Mouse (Mus musculus) myocyte (in vitro differentiated cells): ENCODE data around the gene Myo1e. TPM values are rescaled to one million over a fixed set of nuclear protein-coding genes. Genes with fewer than 3 reads are reported as not detected.

ENCODE experiments used
- H3K27me3 ChIP-seq: one replicate; pipeline ENCODE4 v1.6.1; 2011; ENCODE audit not compliant: control insufficient read depth, insufficient read depth, insufficient read length
- H3K36me3 ChIP-seq: one replicate; pipeline ENCODE4 v1.6.1; 2011; ENCODE audit not compliant: control insufficient read depth, insufficient read depth
- H3K4me2 ChIP-seq: one replicate; pipeline ENCODE4 v1.6.1; 2011; ENCODE audit warnings: low read depth, control low read depth
- H3K4me3 ChIP-seq: one replicate; pipeline ENCODE4 v1.5.1; 2011; ENCODE audit warnings: mild to moderate bottlenecking, control low read depth, moderate library complexity
- H3K79me2 ChIP-seq: one replicate; pipeline ENCODE4 v1.6.1; 2011; ENCODE audit not compliant: control insufficient read depth, insufficient read depth
- H3ac ChIP-seq: one replicate; pipeline ENCODE4 v1.6.1; 2011; ENCODE audit not compliant: control insufficient read depth, insufficient read length
- CEBPB ChIP-seq: IDR thresholded peaks from 2 replicates; pipeline ENCODE4 v1.6.1; 2011; ENCODE audit warnings: mild to moderate bottlenecking, moderate library complexity; ENCODE audit not compliant: poor library complexity, insufficient read depth, severe bottlenecking
- E2F4 ChIP-seq: IDR thresholded peaks from one replicate; pipeline ENCODE4 v1.6.1; 2011; ENCODE audit warnings: mild to moderate bottlenecking, control low read depth, moderate library complexity; ENCODE audit not compliant: insufficient read depth
- MAX ChIP-seq: IDR thresholded peaks from one replicate; pipeline ENCODE4 v1.6.1; 2011; ENCODE audit warnings: low read depth, mild to moderate bottlenecking, control low read depth
- MYOD1 ChIP-seq, 3 experiments: IDR thresholded peaks; one replicate each; pipeline ENCODE4 v1.6.1; 2011; ENCODE audit warnings: control low read depth in 2 of 3, low read depth in 2 of 3, mild to moderate bottlenecking in 2 of 3, moderate library complexity in 1 of 3; ENCODE audit not compliant: insufficient read length in 2 of 3, control insufficient read depth in 1 of 3
- MYOG ChIP-seq, 3 experiments: IDR thresholded peaks; one replicate each; pipeline ENCODE4 v1.6.1; 2011; ENCODE audit warnings: control low read depth in 2 of 3, low read depth in 2 of 3, mild to moderate bottlenecking in 2 of 3; ENCODE audit not compliant: insufficient read length in 2 of 3, control insufficient read depth in 1 of 3, insufficient read depth in 1 of 3
- POLR2A ChIP-seq: IDR thresholded peaks from one replicate; pipeline ENCODE4 v1.6.1; 2011; ENCODE audit warnings: low read depth, mild to moderate bottlenecking, control low read depth, moderate library complexity; ENCODE audit not compliant: insufficient read length
- POLR2AphosphoS2 ChIP-seq: IDR thresholded peaks from one replicate; pipeline ENCODE4 v1.6.1; 2011; ENCODE audit warnings: low read depth, control low read depth; ENCODE audit not compliant: insufficient read length
- REST ChIP-seq: IDR thresholded peaks from one replicate; pipeline ENCODE4 v1.6.1; 2011; ENCODE audit warnings: mild to moderate bottlenecking, control low read depth, moderate library complexity; ENCODE audit not compliant: insufficient read depth, insufficient read length
- SRF ChIP-seq: IDR thresholded peaks from one replicate; pipeline ENCODE4 v1.6.1; 2011; ENCODE audit warnings: low read depth; ENCODE audit not compliant: control insufficient read depth, insufficient read length
- TCF12 ChIP-seq: IDR thresholded peaks from one replicate; pipeline ENCODE4 v1.6.1; 2011; ENCODE audit warnings: mild to moderate bottlenecking, control low read depth; ENCODE audit not compliant: poor library complexity, insufficient read depth, severe bottlenecking
- TCF3 ChIP-seq: IDR thresholded peaks from one replicate; pipeline ENCODE4 v1.6.1; 2011; ENCODE audit warnings: low read depth, control low read depth; ENCODE audit not compliant: insufficient read length
- USF1 ChIP-seq: IDR thresholded peaks from one replicate; pipeline ENCODE4 v1.6.1; 2011; ENCODE audit warnings: low read depth, mild to moderate bottlenecking, control low read depth, moderate library complexity
- polyA plus RNA-seq: library from polyadenylated mRNA; unstranded; fragments of >200 nt; fragmentation: generic; extraction: Trizol; gene quantifications from one replicate; pipeline ENCODE4 v1.2.1, GENCODE M21; 2012; ENCODE audit warnings: missing spikeins

Myo1e gene
- polyA plus RNA-seq, 1 experiment = 26.5 TPM

GRCm38 (mm10) chr9:70266186-70266585, 59.0 kb downstream of the Myo1e start:
- peaks cover 74% of the 10 kb centered on the region for H3K79me2 ChIP-seq
- no peak overlapping the region for H3ac ChIP-seq
- no peak overlapping the region for H3K4me3 ChIP-seq
- no peak for TF ChIP-seq MYOG (IDR thresholded peaks at IDR 0.05; ENCODE audit: control insufficient read depth in 1 of 3, insufficient read depth in 1 of 3, insufficient read length in 2 of 3, low read depth in 2 of 3)
- TF ChIP-seq CEBPB = no peak
- no peak for TF ChIP-seq REST
- TF ChIP-seq POLR2A = no peak
- TF ChIP-seq USF1 = no peak
- TF ChIP-seq TCF12 = no peak
- TF ChIP-seq TCF3 = no peak
- no peak for TF ChIP-seq MAX
- no peak for TF ChIP-seq MYOD1 (IDR thresholded peaks at IDR 0.05; ENCODE audit: control insufficient read depth in 1 of 3, insufficient read length in 2 of 3, low read depth in 2 of 3)
- no peak for TF ChIP-seq SRF
- no peak for TF ChIP-seq POLR2AphosphoS2
- no peak for TF ChIP-seq E2F4
- no peak overlapping the region for H3K4me2 ChIP-seq
- no peaks in the 10 kb centered on the region for H3K27me3 ChIP-seq
- H3K36me3 ChIP-seq = no peaks in the 10 kb centered on the region

DNA sequence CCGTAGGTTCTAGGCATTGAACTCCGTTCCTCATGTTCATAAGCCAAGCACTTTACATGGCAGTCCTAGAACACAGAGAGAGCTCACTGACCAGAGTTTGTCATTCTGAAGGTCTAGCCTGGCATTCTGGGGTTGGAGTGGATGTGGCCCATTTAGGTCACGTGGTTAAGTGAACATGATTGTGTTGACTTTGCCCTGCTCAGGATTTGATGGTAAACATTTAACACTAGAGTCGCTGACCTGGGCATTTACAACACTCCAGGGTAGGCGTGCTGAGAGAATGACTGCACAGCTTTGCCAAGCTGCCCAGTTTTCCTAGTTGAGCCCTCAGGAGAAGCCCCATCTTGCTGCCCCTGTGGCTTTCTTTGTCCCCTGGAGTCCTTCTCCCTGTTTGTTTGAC, 60.0 kb downstream of the Myo1e start:
- no peaks in the 10 kb centered on the region for H3K36me3 ChIP-seq
- no peak for TF ChIP-seq TCF12
- TF ChIP-seq USF1 = no peak
- TF ChIP-seq CEBPB = no peak
- no peak for TF ChIP-seq POLR2AphosphoS2
- TF ChIP-seq MYOD1 (IDR thresholded peaks at IDR 0.05; ENCODE audit: control insufficient read depth in 1 of 3, insufficient read length in 2 of 3, low read depth in 2 of 3) = no peak
- no peak for TF ChIP-seq SRF
- no peak for TF ChIP-seq E2F4
- no peak for TF ChIP-seq POLR2A
- no peak for TF ChIP-seq MYOG (IDR thresholded peaks at IDR 0.05; ENCODE audit: control insufficient read depth in 1 of 3, insufficient read depth in 1 of 3, insufficient read length in 2 of 3, low read depth in 2 of 3)
- no peak for TF ChIP-seq MAX
- TF ChIP-seq REST = no peak
- TF ChIP-seq TCF3 = no peak

GRCm38 (mm10) chr9:70269349-70269748, 62.2 kb downstream of the Myo1e start:
- Histone ChIP-seq H3K79me2 (peaks cover 47% of the 10 kb centered on the region), H3K36me3 (no peaks in the 10 kb centered on the region), H3K27me3 (no peaks in the 10 kb centered on the region), H3K4me3 (no peak overlapping the region), H3ac (no peak overlapping the region), H3K4me2 (no peak overlapping the region)
- TF ChIP-seq E2F4 (no peak), SRF (no peak), TCF12 (no peak)

More for the DNA sequence above, 60.0 kb downstream of the Myo1e start:
- Histone ChIP-seq H3K79me2 (peaks cover 65% of the 10 kb centered on the region), H3K27me3 (no peaks in the 10 kb centered on the region), H3K4me3 (no peak overlapping the region), H3K4me2 (no peak overlapping the region), H3ac (no peak overlapping the region)

GRCm38 (mm10) chr9:70270468-70270867, 63.3 kb downstream of the Myo1e start:
- TF ChIP-seq USF1 (no peak), POLR2A (no peak), E2F4 (no peak), CEBPB (no peak), SRF (no peak), MYOD1 (IDR thresholded peaks at IDR 0.05; ENCODE audit: control insufficient read depth in 1 of 3, insufficient read length in 2 of 3, low read depth in 2 of 3) (no peak), TCF3 (no peak), MYOG (IDR thresholded peaks at IDR 0.05; ENCODE audit: control insufficient read depth in 1 of 3, insufficient read depth in 1 of 3, insufficient read length in 2 of 3, low read depth in 2 of 3) (no peak), MAX (no peak), POLR2AphosphoS2 (no peak), TCF12 (no peak), REST (no peak)
- Histone ChIP-seq H3ac (no peak overlapping the region), H3K27me3 (no peaks in the 10 kb centered on the region), H3K36me3 (no peaks in the 10 kb centered on the region), H3K4me3 (no peak overlapping the region), H3K4me2 (no peak overlapping the region), H3K79me2 (peaks cover 36% of the 10 kb centered on the region)

DNA sequence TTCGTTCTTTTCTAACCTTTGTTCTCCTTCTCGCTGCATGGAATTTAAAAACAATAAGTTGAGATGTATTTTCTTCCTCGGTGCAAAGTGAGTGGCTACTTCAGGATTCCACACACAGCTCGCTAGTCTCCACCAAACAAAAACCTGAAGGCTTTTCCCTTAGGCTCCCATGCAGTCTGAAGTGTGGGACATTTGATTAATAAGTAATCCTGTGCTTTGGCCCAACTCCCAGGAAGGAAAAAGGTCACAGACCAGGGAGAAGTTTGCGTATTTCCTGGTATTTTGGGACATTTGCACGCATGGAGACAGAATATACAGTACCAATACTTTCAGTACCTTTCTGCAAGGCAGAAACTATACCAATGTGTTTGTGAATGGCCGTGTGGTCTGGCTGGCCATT, 64.0 kb downstream of the Myo1e start:
- Histone ChIP-seq H3K4me3 (no peak overlapping the region), H3K79me2 (peaks cover 38% of the 10 kb centered on the region), H3K27me3 (no peaks in the 10 kb centered on the region), H3K4me2 (no peak overlapping the region), H3K36me3 (no peaks in the 10 kb centered on the region), H3ac (no peak overlapping the region)
- TF ChIP-seq REST (no peak), TCF3 (no peak), MYOD1 (IDR thresholded peaks at IDR 0.05; ENCODE audit: control insufficient read depth in 1 of 3, insufficient read length in 2 of 3, low read depth in 2 of 3) (no peak), MAX (no peak)
